Mouse (Mus musculus) stomach, postnatal 0 days (tissue): ENCODE measurements around the gene Psmb6.

ENCODE experiments used
- CTCF ChIP-seq: IDR thresholded peaks from 2 replicates; pipeline ENCODE4 v1.5.1; 2016; ENCODE audit warnings: antibody characterized with exemption, low read depth, mild to moderate bottlenecking, moderate library complexity
- EP300 ChIP-seq: optimal IDR thresholded peaks from 2 replicates; pipeline ENCODE3; 2016; ENCODE audit warnings: antibody characterized with exemption

DNA sequence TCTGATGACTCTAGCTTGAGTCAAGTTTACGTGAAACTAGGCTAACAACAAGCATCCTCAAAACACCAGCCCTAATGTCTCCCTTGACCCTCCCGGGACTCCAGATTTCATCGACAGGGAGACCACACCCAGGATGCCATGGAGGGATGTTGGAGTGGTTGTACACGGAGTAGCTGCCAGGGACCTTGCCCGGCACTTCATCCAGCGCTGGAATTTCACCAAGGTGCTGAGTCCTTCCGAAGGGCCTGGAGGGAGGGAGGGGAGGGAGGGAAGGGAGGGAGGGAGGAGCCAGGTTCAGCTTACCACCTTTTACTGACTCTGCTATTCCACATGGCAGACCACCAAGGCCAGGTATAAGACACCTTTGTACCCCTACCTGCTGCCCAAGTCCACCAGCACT lies 28.8 kb downstream of the Psmb6 start:
- TF ChIP-seq EP300 (no peak), CTCF (no peak)
